Mouse (Mus musculus): ENCODE data around the gene Snrnp70. TPM values are rescaled to one million over a fixed set of nuclear protein-coding genes. Genes with fewer than 3 reads are reported as not detected.

The Snrnp70 gene
- 1,207 and 1,386 TPM in 2 replicates for polyA plus RNA-seq (2012)

GRCm38 (mm10) chr7:45395578-45396336 is at the start of gene Snrnp70:
Snrnp70 (minus strand) TSS chr7:45395742.
- TF ChIP-seq GATA1 (IDR thresholded peaks at IDR 0.05; ENCODE audit: low read length) = no peak

- TF ChIP-seq GATA1 (IDR thresholded peaks at IDR 0.05; ENCODE audit: low read length) = peak; percentile 88
Observed at GRCm38 (mm10) chr7:45443526-45444420, 48.2 kb upstream of the Snrnp70 start.

GRCm38 (mm10) chr7:45437521-45438276 is 42.2 kb upstream of the Snrnp70 start, which contains the start of gene Ruvbl2:
Ruvbl2 (minus strand) TSS chr7:45438096.
- TF ChIP-seq GATA1 (IDR thresholded peaks at IDR 0.05; ENCODE audit: low read length) = no peak

GRCm38 (mm10) chr7:45437046-45437445 is 41.5 kb upstream of the Snrnp70 start:
- TF ChIP-seq GATA1 (IDR thresholded peaks at IDR 0.05; ENCODE audit: low read length) = no peak

- no peak for TF ChIP-seq GATA1 (IDR thresholded peaks at IDR 0.05; ENCODE audit: low read length)
Observed at GRCm38 (mm10) chr7:45436444-45436843, 40.9 kb upstream of the Snrnp70 start.

- no peak for TF ChIP-seq GATA1 (IDR thresholded peaks at IDR 0.05; ENCODE audit: low read length)
Observed at GRCm38 (mm10) chr7:45435038-45435437, 39.5 kb upstream of the Snrnp70 start.

GRCm38 (mm10) chr7:45434203-45435015 is 38.9 kb upstream of the Snrnp70 start, which contains the start of gene Gys1:
Gys1 (plus strand) TSS chr7:45434844.
- no peak for TF ChIP-seq GATA1 (IDR thresholded peaks at IDR 0.05; ENCODE audit: low read length)

GRCm38 (mm10) chr7:45433835-45434202 is 38.3 kb upstream of the Snrnp70 start:
- no peak for TF ChIP-seq GATA1 (IDR thresholded peaks at IDR 0.05; ENCODE audit: low read length)

GRCm38 (mm10) chr7:45426556-45426955 is 31.0 kb upstream of the Snrnp70 start:
- no peak for TF ChIP-seq GATA1 (IDR thresholded peaks at IDR 0.05; ENCODE audit: low read length)

GRCm38 (mm10) chr7:45421194-45421593 is 25.7 kb upstream of the Snrnp70 start:
- no peak for TF ChIP-seq GATA1 (IDR thresholded peaks at IDR 0.05; ENCODE audit: low read length)

GRCm38 (mm10) chr7:45420615-45420919 is 25.0 kb upstream of the Snrnp70 start, which contains the start of gene Lhb:
Lhb (plus strand) TSS chr7:45420820.
- TF ChIP-seq GATA1 (IDR thresholded peaks at IDR 0.05; ENCODE audit: low read length) = no peak

GRCm38 (mm10) chr7:45419859-45420614 is 24.5 kb upstream of the Snrnp70 start:
- no peak for TF ChIP-seq GATA1 (IDR thresholded peaks at IDR 0.05; ENCODE audit: low read length)

GRCm38 (mm10) chr7:45417962-45418492 is 22.5 kb upstream of the Snrnp70 start:
- no peak for TF ChIP-seq GATA1 (IDR thresholded peaks at IDR 0.05; ENCODE audit: low read length)

- TF ChIP-seq GATA1 (IDR thresholded peaks at IDR 0.05; ENCODE audit: low read length) = no peak
Observed at GRCm38 (mm10) chr7:45415636-45416035, 20.1 kb upstream of the Snrnp70 start.

Measured in G1E-ER4 (cell line).